Mouse (Mus musculus) myocyte (in vitro differentiated cells): ENCODE measurements around the gene Fam19a1.

Experiments
- E2F4 ChIP-seq: IDR thresholded peaks from one replicate; pipeline ENCODE4 v1.6.1; 2011; ENCODE audit warnings: mild to moderate bottlenecking, control low read depth, moderate library complexity; ENCODE audit not compliant: insufficient read depth
- MYOD1 ChIP-seq, 3 experiments: IDR thresholded peaks; one replicate each; pipeline ENCODE4 v1.6.1; 2011; ENCODE audit warnings: control low read depth in 2 of 3, low read depth in 2 of 3, mild to moderate bottlenecking in 2 of 3, moderate library complexity in 1 of 3; ENCODE audit not compliant: insufficient read length in 2 of 3, control insufficient read depth in 1 of 3
- POLR2A ChIP-seq: IDR thresholded peaks from one replicate; pipeline ENCODE4 v1.6.1; 2011; ENCODE audit warnings: low read depth, mild to moderate bottlenecking, control low read depth, moderate library complexity; ENCODE audit not compliant: insufficient read length
- POLR2AphosphoS2 ChIP-seq: IDR thresholded peaks from one replicate; pipeline ENCODE4 v1.6.1; 2011; ENCODE audit warnings: low read depth, control low read depth; ENCODE audit not compliant: insufficient read length
- REST ChIP-seq: IDR thresholded peaks from one replicate; pipeline ENCODE4 v1.6.1; 2011; ENCODE audit warnings: mild to moderate bottlenecking, control low read depth, moderate library complexity; ENCODE audit not compliant: insufficient read depth, insufficient read length
- TCF3 ChIP-seq: IDR thresholded peaks from one replicate; pipeline ENCODE4 v1.6.1; 2011; ENCODE audit warnings: low read depth, control low read depth; ENCODE audit not compliant: insufficient read length
- USF1 ChIP-seq: IDR thresholded peaks from one replicate; pipeline ENCODE4 v1.6.1; 2011; ENCODE audit warnings: low read depth, mild to moderate bottlenecking, control low read depth, moderate library complexity

DNA sequence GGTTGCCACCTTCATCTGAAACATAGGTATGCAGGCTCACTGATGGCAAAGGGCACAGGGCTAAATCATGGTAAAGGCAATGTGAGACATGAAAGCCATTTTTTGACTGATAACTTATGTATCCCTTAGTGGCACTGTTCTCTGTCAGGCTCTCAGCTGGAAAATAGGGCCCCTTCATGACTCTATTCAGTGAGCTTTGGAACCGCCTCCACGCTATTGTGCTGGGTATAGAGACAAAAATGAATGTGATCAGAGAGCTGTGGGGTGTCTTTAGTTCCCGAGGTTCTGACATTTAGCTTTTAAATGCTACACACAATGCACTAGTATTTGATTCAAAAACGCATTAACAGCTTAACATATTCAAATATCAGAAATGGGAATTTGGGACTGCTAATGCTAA lies 171.6 kb downstream of the Fam19a1 start:
- no peak for TF ChIP-seq MYOD1 (IDR thresholded peaks at IDR 0.05; ENCODE audit: control insufficient read depth in 1 of 3, insufficient read length in 2 of 3, low read depth in 2 of 3)
- TF ChIP-seq POLR2A: no peak
- TF ChIP-seq USF1: no peak
- no peak for TF ChIP-seq E2F4
- no peak for TF ChIP-seq REST
- no peak for TF ChIP-seq TCF3
- TF ChIP-seq POLR2AphosphoS2: no peak
